Mouse (Mus musculus): ENCODE results near the gene Rhbdd1.

- no peak for TF ChIP-seq POLR2A (IDR thresholded peaks at IDR 0.05; ENCODE audit: low read depth, low read length)
- no peak for TF ChIP-seq IRF4 (IDR thresholded peaks at IDR 0.05; ENCODE audit: low read depth, low read length)
- TF ChIP-seq EP300 (IDR thresholded peaks at IDR 0.05; ENCODE audit: low read length) = no peak
- no peak for TF ChIP-seq SMC3 (IDR thresholded peaks at IDR 0.05; ENCODE audit: low read depth, low read length)
- no peak for TF ChIP-seq USF2 (conservative IDR thresholded peaks at IDR 0.05; ENCODE audit: low read depth, low read length)
These were observed 135.8 kb downstream of the Rhbdd1 start for GRCm38 (mm10) chr1:82451927-82452651.
